9 mouse cellular contexts compared by ENCODE assay signal in the genomic region with DNA sequence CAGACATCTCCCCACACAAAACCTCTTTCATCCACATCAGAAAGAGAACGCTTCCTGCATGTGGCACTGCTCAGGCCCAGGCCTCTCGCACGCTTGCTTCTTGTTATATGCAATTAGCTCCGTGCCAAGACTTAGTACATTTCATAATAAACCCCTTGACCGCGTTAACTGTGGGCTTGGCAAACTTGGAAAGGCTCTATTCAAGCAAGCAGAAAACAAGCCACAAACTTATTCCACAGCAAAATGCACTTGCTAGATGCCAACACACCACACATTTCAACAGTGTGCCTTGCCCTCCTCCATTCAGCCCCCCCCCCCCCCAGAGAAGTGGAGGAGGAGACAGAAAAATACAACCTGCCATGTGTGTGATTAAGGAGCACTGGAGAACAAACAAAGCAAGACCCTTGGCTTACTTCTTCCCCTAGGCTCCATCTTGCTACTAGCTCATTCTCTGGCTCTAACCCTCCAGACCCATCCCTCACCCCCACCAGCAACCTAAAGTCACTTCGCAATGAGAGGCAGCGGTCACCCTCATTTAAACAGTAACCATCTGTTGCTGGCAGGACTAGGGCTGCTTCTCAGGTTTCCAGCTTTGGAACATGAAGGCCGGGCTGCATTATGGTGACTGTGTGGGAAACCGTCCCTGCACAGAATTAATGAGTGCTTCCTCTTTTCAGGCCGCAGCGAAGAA.
A peak's percentile ranks its signal among the peaks of the same experiment; 100 is the strongest.
DNase-seq lines count a peak whose midpoint lies in the region; ATAC-seq lines count a peak whose summit lies in the region.
"Had no signal": no experiment of that assay in that cellular context is flagged by ENCODE, and none has a peak within 500 bp of the region (broad histone marks: within the 10 kb centered on the region; RNA-seq: fewer than 3 reads in every experiment).

No protein-coding gene starts in this region.

- H3K36me3 ChIP-seq in hindbrain, embryonic 12.5 days, result no peaks in the 10 kb centered on the region
- no peaks in the 10 kb centered on the region for H3K36me3 ChIP-seq in lung, embryonic 16.5 days (ENCODE audit: control insufficient read depth, insufficient read depth, low read length)
- no peaks in the 10 kb centered on the region for H3K36me3 ChIP-seq in stomach, embryonic 14.5 days (ENCODE audit: control insufficient read depth, insufficient read depth, low read length)
- H3K36me3 ChIP-seq: G1E had no signal

- H3K9me3 ChIP-seq in hindbrain, embryonic 12.5 days (replicated peaks), result no peaks in the 10 kb centered on the region
- no peaks in the 10 kb centered on the region for H3K9me3 ChIP-seq in lung, embryonic 16.5 days (ENCODE audit: control insufficient read depth, low read length)
- H3K9me3 ChIP-seq in stomach, embryonic 14.5 days (ENCODE audit: control insufficient read depth, low read depth, low read length), result no peaks in the 10 kb centered on the region
- H3K9me3 ChIP-seq: G1E had no signal

- peak; percentile 39 to 40 for DNase-seq in right cerebral cortex, postnatal 10 days (ENCODE audit: low spot score in 2 of 2)
- no peak for DNase-seq in right cerebral cortex, postnatal 36 days (ENCODE audit: low spot score in 2 of 2)
- DNase-seq in urinary bladder, postnatal 4 days (ENCODE audit: low spot score in 2 of 2), result no peak
- no peak for DNase-seq in cerebellum, postnatal 36 days

- no peak overlapping the region for H3K4me3 ChIP-seq in hindbrain, embryonic 12.5 days
- no peak overlapping the region for H3K4me3 ChIP-seq in lung, embryonic 16.5 days (ENCODE audit: low read length)
- no peak overlapping the region for H3K4me3 ChIP-seq in stomach, embryonic 14.5 days (ENCODE audit: low read depth, low read length)

- no peak overlapping the region for H3K9ac ChIP-seq in hindbrain, embryonic 12.5 days
- no peak overlapping the region for H3K9ac ChIP-seq in lung, embryonic 16.5 days (ENCODE audit: low read length)
- H3K9ac ChIP-seq in stomach, embryonic 14.5 days (replicated peaks; ENCODE audit: low read depth, low read length), result no peak overlapping the region

- peak; percentile 87 for ATAC-seq in hindbrain, embryonic 12.5 days (ENCODE audit: low FRiP score)
- ATAC-seq in lung, embryonic 16.5 days (ENCODE audit: low read depth), result peak; percentile 66
- peak; percentile 58; the same call in 1 of the 2 replicates for ATAC-seq in stomach, embryonic 14.5 days (ENCODE audit: insufficient number of reproducible peaks, insufficient read depth, low FRiP score, low read depth)
- no peak for ATAC-seq in inflammation-experienced regulatory T-cells, adult 6 months

- no peak overlapping the region for H3K4me2 ChIP-seq in hindbrain, embryonic 12.5 days (replicated peaks)
- no peak overlapping the region for H3K4me2 ChIP-seq in lung, embryonic 16.5 days (ENCODE audit: low read depth, low read length)
- no peak overlapping the region for H3K4me2 ChIP-seq in stomach, embryonic 14.5 days (replicated peaks; ENCODE audit: low read depth, low read length)

- H3K4me1 ChIP-seq in hindbrain, embryonic 12.5 days, result peaks cover 12% of the 10 kb centered on the region
- H3K4me1 ChIP-seq in lung, embryonic 16.5 days (replicated peaks; ENCODE audit: control insufficient read depth, insufficient read depth, low read length), result peaks cover 7% of the 10 kb centered on the region
- peaks cover 20% of the 10 kb centered on the region for H3K4me1 ChIP-seq in stomach, embryonic 14.5 days (ENCODE audit: control insufficient read depth, insufficient read depth, low read length)

- no peaks in the 10 kb centered on the region for H3K27me3 ChIP-seq in hindbrain, embryonic 12.5 days
- H3K27me3 ChIP-seq in lung, embryonic 16.5 days (ENCODE audit: control insufficient read depth, insufficient read depth, low read depth, low read length), result no peaks in the 10 kb centered on the region
- no peaks in the 10 kb centered on the region for H3K27me3 ChIP-seq in stomach, embryonic 14.5 days (ENCODE audit: control insufficient read depth, insufficient read depth, low read length)

- H3K27ac ChIP-seq in hindbrain, embryonic 12.5 days, result peak overlapping the region; percentile 40; the same call in 1 of the 2 replicates
- H3K27ac ChIP-seq in lung, embryonic 16.5 days (ENCODE audit: low read length), result peak overlapping the region; percentile 31; the same call in 1 of the 2 replicates
- peak overlapping the region; percentile 33; the same call in 1 of the 2 replicates for H3K27ac ChIP-seq in stomach, embryonic 14.5 days (ENCODE audit: low read length)

- WGBS in hindbrain, embryonic 12.5 days, result 21% methylated on average over 12 of the region's 12 CpGs
- 37% methylated on average over 12 of the region's 12 CpGs for WGBS in lung, embryonic 16.5 days
- whole genome bisulfite sequencing in stomach, embryonic 14.5 days, result 23% methylated on average over 12 of the region's 12 CpGs

Comparison
In these comparisons a context has a peak if more than half of its experiments do, and no peak if none do; other contexts are left out.
1. DNase-seq: peak in right cerebral cortex, postnatal 10 days (2 of 2); none in right cerebral cortex, postnatal 36 days (0 of 2), urinary bladder, postnatal 4 days (0 of 2) and cerebellum, postnatal 36 days (0 of 2).
2. Peak in every context shown above with its lines, with median percentiles within 50 percentile points of each other: H3K27ac ChIP-seq.